Mouse (Mus musculus) induced T-regulatory cell, adult 2 months (primary cell): ENCODE measurements at regions not wholly inside any gene's neighbourhood (a gene's known extent, or its start where the extent isn't known, plus 50 kb on each side); places are given as distances from the start of the nearest gene placed in this dataset.

Experiments used
- DNase-seq: peaks from one replicate; pipeline ENCODE4 v3.0.0-alpha.2; 2012; ENCODE audit warnings: low read depth

- no peak for DNase-seq
Measured at GRCm38 (mm10) chr1:195312426-195312825, 135.9 kb upstream of the Cr2 start.

GRCm38 (mm10) chr1:195285076-195285475 is 108.6 kb upstream of the Cr2 start:
- DNase-seq: no peak

GRCm38 (mm10) chr1:195241496-195241895 is 65.0 kb upstream of the Cr2 start:
- DNase-seq: peak; percentile 100

GRCm38 (mm10) chr1:195232658-195233057 is 56.1 kb upstream of the Cr2 start:
- DNase-seq: peak; percentile 70

GRCm38 (mm10) chr1:195227007-195227406 is 50.5 kb upstream of the Cr2 start:
- DNase-seq: no peak
